Mouse (Mus musculus) G1E (cell line): ENCODE data around the gene Nrap.

Experiments
- CTCF ChIP-seq: IDR thresholded peaks from 2 replicates; pipeline ENCODE4 v1.5.1; 2012; ENCODE audit warnings: low read depth, low read length, inconsistent platforms, mixed read lengths
- GATA1 ChIP-seq: IDR thresholded peaks from 2 replicates; pipeline ENCODE4 v1.6.1; 2012; ENCODE audit warnings: borderline replicate concordance, low read length, inconsistent platforms, mixed read lengths
- TAL1 ChIP-seq: conservative IDR thresholded peaks from 2 replicates; pipeline ENCODE4 v1.6.1; 2012; ENCODE audit warnings: low read depth, low read length, inconsistent platforms, mixed read lengths

- no peak for TF ChIP-seq TAL1
- no peak for TF ChIP-seq GATA1
- TF ChIP-seq CTCF = no peak
Measured at GRCm38 (mm10) chr19:56285222-56285621, 104.6 kb downstream of the Nrap start.
